Mouse (Mus musculus): ENCODE measurements around the gene Ssh2. TPM values are rescaled to one million over a fixed set of nuclear protein-coding genes. Genes with fewer than 3 reads are reported as not detected.

Gene Ssh2
- total RNA-seq (2021), result 10 to 100 TPM; 44.9 to 46.5 TPM
- long read RNA-seq, partial matches to known transcripts, result 0 of 7 reads
- long read RNA-seq, other reads (novel, unspliced or antisense), result 7 of 7 reads

GRCm38 (mm10) chr11:77215951-77216760 lies at the start of gene Ssh2:
TSS of gene Ssh2 (plus strand) at chr11:77216287.
- DNase-seq (ENCODE audit: low spot score in 2 of 2), result peak; percentile 81 to 87

DNA sequence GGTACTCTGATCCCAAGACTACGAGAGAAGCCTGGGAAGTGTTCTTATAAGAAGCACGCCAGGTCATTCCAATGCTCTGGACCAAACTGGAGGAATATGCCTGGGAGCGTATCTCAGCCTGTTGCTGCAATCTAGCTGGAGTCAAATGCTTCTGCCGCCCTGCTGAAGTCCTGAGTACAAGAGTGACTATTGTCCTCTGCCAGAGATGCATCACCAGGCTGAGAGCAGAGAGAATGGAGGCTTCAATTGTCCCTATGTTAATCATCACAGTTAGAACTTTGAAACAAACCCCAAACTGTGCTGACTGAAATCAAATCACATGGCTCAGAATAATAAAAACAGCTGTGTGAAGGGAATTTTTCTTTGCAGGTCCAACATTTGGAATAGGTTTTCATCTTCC lies 42.4 kb upstream of the Ssh2 start:
- no peak for DNase-seq (ENCODE audit: low spot score in 2 of 2)

DNA sequence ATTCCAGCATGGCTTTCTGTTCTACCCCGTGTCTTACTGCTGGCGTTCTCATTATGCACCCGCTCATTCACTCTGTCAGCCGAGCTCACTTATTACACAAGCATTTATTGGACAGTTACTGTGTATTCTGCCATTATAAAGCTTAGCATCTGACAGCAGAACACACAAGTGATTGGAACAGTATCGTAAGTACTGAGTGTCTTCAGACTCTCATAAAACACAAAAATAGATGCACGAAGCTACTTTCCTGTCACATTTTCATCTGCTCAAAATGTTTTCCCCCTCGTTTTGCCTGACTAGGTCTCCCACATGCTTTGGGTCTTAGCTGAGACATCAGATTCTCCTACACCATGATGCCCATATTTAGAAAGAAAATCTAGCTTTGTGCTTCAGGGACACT lies 41.6 kb upstream of the Ssh2 start:
- DNase-seq (ENCODE audit: low spot score in 2 of 2), result no peak

- no peak for DNase-seq (ENCODE audit: low spot score in 2 of 2)
Measured at GRCm38 (mm10) chr11:77179771-77180170, 36.3 kb upstream of the Ssh2 start.

- peak; percentile 36 to 42 for DNase-seq (ENCODE audit: low spot score in 2 of 2)
Measured at GRCm38 (mm10) chr11:77180886-77181285, 35.2 kb upstream of the Ssh2 start.

GRCm38 (mm10) chr11:77181528-77181927 lies 34.6 kb upstream of the Ssh2 start:
- DNase-seq (ENCODE audit: low spot score in 2 of 2), result no peak

- no peak for DNase-seq (ENCODE audit: low spot score in 2 of 2)
Measured at GRCm38 (mm10) chr11:77182041-77182440, 34.0 kb upstream of the Ssh2 start.

DNA sequence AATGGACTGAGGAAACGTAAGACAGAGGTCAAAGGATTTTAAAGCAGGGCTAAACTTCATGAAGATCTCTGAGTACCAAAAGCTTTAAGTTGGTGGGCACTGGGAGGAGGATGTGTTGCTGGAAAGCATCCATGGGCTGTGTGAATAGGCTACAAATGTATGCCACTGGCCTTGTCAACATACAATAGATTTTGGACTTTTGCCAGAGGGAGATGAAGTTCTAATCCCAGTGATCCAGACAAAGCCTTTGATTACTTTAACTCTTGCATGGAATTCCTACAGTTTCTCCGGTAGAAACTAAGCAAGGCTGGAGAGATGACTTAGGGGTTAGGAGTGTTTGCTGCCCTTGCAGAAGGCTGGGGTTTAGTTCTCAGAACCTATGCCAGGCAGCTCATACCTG lies 33.5 kb upstream of the Ssh2 start:
- DNase-seq (ENCODE audit: low spot score in 2 of 2), result no peak

DNA sequence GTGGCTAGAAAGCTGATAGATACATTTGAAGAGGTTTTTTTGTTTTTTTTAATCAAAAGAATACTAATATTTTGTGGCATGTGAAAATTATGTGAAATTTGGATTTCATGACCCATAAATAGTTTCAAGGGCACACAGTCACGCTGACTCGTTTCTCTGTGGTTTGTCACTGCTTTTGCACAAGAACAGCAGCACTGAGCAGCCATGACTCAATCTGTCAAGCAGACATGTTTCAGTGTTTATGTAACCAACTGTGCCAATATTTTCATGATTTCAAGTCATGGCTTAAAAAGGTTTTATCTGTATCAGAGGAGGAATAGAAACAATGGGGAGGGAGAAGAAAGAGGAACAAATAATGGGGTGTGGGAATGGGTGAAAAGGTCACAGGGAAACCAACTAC lies 31.2 kb upstream of the Ssh2 start:
- DNase-seq (ENCODE audit: low spot score in 2 of 2), result no peak

DNA sequence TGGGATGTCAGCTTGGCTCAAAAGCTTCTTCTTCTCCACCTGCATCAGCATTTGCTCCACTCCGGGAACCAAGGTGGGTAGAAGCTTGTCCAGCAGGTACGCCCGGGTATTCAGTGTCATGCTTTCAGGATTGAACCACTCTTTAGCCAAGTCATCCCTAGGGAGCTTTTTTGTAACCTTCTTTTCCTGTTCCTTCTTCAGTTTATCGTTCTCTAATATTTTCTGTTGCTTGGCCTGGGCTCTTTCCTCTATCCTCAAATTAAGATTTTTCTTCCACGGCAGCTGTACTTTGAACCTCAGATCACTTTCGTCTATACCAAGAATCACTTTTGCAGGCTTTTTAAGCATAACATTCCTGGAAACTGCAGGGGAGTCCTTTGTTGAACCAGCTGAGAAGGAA lies 27.2 kb upstream of the Ssh2 start, which contains the start of gene Efcab5:
Gene Efcab5 (minus strand): TSS at position 101 of the 400 bp plus-strand sequence.
- no peak for DNase-seq (ENCODE audit: low spot score in 2 of 2)

DNA sequence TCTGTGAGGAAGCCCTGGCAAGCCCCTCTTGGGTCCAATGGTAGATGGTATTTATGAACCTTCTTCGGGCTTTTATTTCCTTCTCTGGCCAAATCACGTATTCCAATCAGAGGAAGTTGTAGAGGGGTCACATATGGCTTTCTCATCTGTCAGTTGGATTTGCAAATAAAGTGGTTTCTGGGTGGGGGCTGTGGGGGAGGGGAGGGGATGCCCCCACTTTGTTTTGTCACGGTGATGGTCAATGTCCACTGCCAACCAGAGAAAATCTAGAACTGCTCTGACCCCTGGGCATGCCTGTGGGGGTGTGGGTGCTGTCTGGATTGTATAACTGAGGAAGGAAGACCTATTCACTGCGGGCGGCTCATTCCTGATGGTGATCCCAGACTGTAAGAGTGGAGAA lies 22.7 kb upstream of the Ssh2 start:
- DNase-seq (ENCODE audit: low spot score in 2 of 2), result no peak

DNA sequence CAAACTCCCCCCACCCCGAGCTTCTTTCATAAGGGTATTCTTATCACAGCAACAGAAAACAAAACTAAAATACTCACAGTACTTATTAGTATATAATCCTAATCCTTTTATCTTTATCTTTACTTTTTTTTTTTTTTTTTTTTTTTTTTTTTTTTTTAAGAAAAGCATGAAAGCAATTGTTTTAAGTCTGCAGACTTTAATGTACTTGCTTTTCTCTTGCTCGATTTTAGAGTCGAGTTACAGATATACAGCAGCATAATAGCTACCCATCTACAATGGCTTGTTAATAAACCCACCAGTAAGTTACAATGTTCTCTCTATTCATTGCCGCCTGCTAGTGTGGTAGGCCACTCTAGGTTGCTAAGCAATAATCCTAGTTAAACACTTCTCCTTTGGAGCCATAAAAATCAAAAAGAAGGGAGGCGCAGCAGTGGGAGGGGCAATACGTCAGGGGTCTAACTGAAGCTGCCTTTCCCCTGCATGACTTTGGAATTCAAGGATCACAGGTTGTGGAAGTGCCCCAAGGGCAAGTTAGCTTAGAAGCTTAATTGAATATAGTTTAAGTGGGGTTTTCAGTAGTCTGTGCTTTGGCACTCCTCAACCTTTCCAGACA lies 22.0 kb upstream of the Ssh2 start:
- DNase-seq (ENCODE audit: low spot score in 2 of 2), result no peak

DNA sequence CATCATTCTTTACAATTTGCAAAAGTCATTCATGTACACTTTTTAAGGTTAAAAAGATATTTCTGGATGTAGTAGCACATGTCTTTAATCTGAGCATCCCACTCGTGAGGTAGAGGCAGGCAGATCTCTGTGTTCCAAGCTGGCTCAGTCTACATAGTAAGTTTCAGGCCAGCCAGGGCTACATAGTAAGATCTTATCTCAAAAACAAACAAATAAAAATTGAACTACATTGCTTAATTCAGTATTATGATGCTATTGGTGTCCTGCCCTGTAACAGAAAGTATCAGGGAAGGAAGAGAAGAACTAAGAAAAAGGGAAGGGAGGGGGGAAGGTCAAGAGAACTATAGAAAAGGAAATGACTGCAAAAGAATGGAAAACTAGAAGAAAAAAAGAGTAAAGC lies 21.3 kb upstream of the Ssh2 start:
- DNase-seq (ENCODE audit: low spot score in 2 of 2), result no peak

GRCm38 (mm10) chr11:77195360-77196109 lies 20.6 kb upstream of the Ssh2 start:
- no peak for DNase-seq (ENCODE audit: low spot score in 2 of 2)

DNA sequence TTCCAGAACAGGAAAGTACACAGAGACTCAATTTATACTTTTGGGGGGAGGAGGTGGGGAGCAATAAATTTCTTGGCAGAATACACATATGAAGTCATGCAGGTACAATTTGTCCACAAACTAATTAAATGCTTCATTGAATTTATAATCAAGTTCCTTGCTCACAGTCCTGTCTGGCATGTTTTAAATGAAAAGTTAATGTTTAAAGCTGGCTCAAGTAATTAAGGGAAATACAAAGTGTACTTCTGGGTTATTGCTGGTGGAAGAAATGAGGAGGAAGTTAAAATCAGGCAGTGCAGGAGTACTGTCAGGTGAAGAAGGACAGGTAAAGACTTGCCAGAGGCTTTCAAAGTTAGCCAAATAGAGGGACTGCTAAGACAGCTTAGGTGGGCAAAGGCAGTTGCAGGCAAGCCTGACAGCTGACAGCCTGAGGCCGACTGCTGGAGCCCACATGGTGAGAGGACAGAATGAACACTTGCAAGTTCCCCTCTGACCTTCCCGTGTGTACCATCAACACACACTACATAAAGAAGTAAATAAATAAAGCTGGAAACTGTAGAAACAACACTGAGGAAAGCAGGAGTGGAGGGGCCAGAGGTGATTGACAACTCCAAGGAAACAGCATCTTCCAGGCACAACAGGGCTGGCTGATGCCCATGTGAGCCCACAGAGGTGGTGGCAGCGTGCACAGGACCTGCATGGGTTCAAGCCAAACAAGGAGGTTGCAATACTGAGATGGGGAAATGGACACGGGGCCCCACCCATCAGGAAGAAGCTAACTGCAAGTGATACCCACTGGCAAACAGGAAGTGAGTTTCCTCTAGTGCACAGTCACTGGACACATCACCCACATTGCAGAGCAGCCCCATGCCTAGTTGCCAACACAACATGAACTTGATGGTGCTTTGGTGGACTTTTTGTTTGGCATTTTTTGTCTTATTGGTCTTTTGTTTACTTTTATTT lies 19.6 kb upstream of the Ssh2 start:
- DNase-seq (ENCODE audit: low spot score in 2 of 2), result no peak

DNA sequence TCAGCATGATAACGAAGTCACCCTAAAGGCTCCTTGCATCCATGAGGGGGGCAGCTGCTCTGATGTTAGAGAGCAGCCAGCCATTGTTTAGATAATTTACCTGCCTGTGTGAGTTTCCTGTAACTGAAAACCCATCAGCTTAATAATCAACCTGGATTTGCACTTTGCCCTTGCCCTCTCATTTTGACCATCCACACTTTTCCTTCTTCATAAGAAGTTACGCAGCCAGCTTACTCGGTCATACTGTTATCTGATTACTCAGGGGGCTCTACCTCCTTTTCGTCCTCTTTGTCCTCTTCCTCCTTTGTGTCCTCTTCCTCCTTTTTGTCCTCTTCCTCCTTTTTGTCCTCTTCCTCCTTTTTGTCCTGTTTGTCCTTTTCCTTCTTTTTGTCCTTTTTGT lies 16.5 kb upstream of the Ssh2 start:
- DNase-seq (ENCODE audit: low spot score in 2 of 2), result no peak

DNA sequence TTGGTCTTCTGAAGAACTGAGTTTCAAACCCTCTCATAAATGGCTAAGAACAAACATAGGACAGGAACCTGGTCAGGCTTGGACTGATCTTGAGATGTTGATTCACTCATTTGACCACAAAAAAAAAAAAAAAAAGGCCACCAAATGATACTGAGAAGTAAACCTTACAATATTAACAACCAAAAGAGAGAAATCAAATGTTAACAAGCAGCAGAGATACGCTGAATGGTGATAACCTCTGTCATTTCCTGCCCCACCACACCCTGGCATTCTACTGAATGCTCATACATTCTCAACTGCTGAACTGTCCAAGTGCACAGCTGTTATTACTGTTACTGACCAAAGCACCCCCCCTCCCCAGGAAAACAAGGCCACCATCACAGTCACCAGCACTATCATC lies 15.4 kb upstream of the Ssh2 start:
- no peak for DNase-seq (ENCODE audit: low spot score in 2 of 2)

DNA sequence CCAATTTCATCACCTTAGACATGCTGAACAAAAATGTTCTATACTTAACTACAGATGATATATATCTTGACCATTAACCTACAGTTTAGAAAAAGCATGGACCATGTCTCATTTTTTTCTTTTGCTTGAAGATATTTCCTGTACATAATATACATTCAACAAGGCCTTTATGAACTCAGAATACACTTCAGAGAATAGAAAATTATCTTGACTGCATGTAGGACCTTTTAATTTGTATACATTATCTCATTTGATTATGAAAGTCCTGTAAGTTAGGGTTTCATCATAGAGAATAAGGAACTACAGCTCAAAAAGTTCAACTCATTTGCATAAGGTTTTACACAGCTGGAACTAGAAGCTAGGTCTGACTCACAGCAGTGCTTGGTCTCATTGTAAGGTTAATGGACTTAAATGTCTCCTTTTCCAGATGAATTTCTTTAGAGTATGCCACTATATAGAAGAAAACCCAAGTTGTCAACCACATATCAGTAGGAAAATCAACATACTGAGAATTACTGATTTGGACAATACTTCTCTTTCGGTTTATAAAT lies 1.9 kb upstream of the Ssh2 start:
- no peak for DNase-seq (ENCODE audit: low spot score in 2 of 2)

GRCm38 (mm10) chr11:77214755-77215154 lies 1.3 kb upstream of the Ssh2 start:
- DNase-seq (ENCODE audit: low spot score in 2 of 2), result peak; percentile 56 to 67

GRCm38 (mm10) chr11:77215483-77215882 lies 604 bp upstream of the Ssh2 start:
- no peak for DNase-seq (ENCODE audit: low spot score in 2 of 2)

DNA sequence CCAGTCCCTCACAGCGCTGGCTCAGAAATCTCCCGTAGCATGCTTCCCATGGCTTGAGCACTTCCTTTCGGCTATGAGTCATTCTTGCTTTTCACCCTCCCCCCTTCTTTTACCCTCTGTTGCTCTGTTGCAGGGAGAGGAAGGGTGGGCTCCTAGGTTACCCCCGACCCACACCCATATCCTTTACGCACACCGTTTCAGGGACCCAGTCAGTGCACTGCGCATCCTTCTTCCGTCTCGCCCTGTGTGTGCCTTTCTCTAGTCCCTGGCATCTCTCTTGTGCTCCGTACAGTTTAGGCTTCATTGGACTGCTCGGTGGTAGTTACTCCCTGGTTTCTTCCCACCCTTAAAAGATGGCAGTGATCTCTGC lies 659 bp downstream of the Ssh2 start:
- no peak for DNase-seq (ENCODE audit: low spot score in 2 of 2)
